Mouse (Mus musculus): ENCODE measurements around the gene Rpl13a. TPM values are rescaled to one million over a fixed set of nuclear protein-coding genes. Genes with fewer than 3 reads are reported as not detected.
A peak's percentile ranks its signal among the peaks of the same experiment; 100 is the strongest.

The Rpl13a gene
- polyA plus RNA-seq, 1 experiment from 2014 or later, result 1,390 TPM

GRCm38 (mm10) chr7:45079856-45080255 is 48.7 kb downstream of the Rpl13a start:
- Histone ChIP-seq H3K4me2 (no peak overlapping the region), H3K4me1 (peaks cover 23% of the 10 kb centered on the region), H3K27me3 (no peaks in the 10 kb centered on the region), H3K27ac (no peak overlapping the region), H3K9ac (no peak overlapping the region), H3K9me3 (no peaks in the 10 kb centered on the region), H3K36me3 (peaks cover 60% of the 10 kb centered on the region), H3K4me3 (no peak overlapping the region)
- 0% methylated on average over 10 of the region's 10 CpGs for WGBS
- ATAC-seq (ENCODE audit: insufficient number of reproducible peaks, low FRiP score, low TSS enrichment, low read depth), result no peak

- peaks cover 23% of the 10 kb centered on the region for H3K4me1 ChIP-seq
- no peak overlapping the region for H3K27ac ChIP-seq
- WGBS, result 37% methylated on average over 9 of the region's 9 CpGs
- H3K27me3 ChIP-seq, result no peaks in the 10 kb centered on the region
- no peaks in the 10 kb centered on the region for H3K9me3 ChIP-seq
- no peak overlapping the region for H3K4me2 ChIP-seq
- peaks cover 61% of the 10 kb centered on the region for H3K36me3 ChIP-seq
- no peak for ATAC-seq (ENCODE audit: insufficient number of reproducible peaks, low FRiP score, low TSS enrichment, low read depth)
- no peak overlapping the region for H3K9ac ChIP-seq
- H3K4me3 ChIP-seq, result no peak overlapping the region
These were observed 50.0 kb downstream of the Rpl13a start for GRCm38 (mm10) chr7:45078513-45078912.

- Histone ChIP-seq H3K36me3 (peaks cover 57% of the 10 kb centered on the region), H3K9ac (no peak overlapping the region), H3K4me2 (no peak overlapping the region), H3K27me3 (no peaks in the 10 kb centered on the region), H3K27ac (no peak overlapping the region), H3K4me1 (peaks cover 18% of the 10 kb centered on the region), H3K9me3 (no peaks in the 10 kb centered on the region), H3K4me3 (no peak overlapping the region)
- no peak for ATAC-seq (ENCODE audit: insufficient number of reproducible peaks, low FRiP score, low TSS enrichment, low read depth)
- WGBS, result 90% methylated on average over 2 of the region's 2 CpGs
These were observed 50.7 kb downstream of the Rpl13a start for GRCm38 (mm10) chr7:45077829-45078228.

- 69% methylated on average over 14 of the region's 14 CpGs for WGBS
- no peak overlapping the region for H3K4me2 ChIP-seq
- H3K4me1 ChIP-seq, result peaks cover 13% of the 10 kb centered on the region
- no peaks in the 10 kb centered on the region for H3K27me3 ChIP-seq
- H3K4me3 ChIP-seq, result no peak overlapping the region
- no peak for ATAC-seq (ENCODE audit: insufficient number of reproducible peaks, low FRiP score, low TSS enrichment, low read depth)
- H3K36me3 ChIP-seq, result peaks cover 52% of the 10 kb centered on the region
- no peak overlapping the region for H3K27ac ChIP-seq
- no peak overlapping the region for H3K9ac ChIP-seq
- no peaks in the 10 kb centered on the region for H3K9me3 ChIP-seq
These were observed 51.2 kb downstream of the Rpl13a start for GRCm38 (mm10) chr7:45077322-45077721.

GRCm38 (mm10) chr7:45076501-45076900 is 52.1 kb downstream of the Rpl13a start:
- Histone ChIP-seq H3K27me3 (no peaks in the 10 kb centered on the region), H3K4me3 (no peak overlapping the region), H3K9ac (no peak overlapping the region), H3K9me3 (no peaks in the 10 kb centered on the region), H3K27ac (no peak overlapping the region), H3K4me2 (no peak overlapping the region), H3K36me3 (peaks cover 50% of the 10 kb centered on the region), H3K4me1 (peaks cover 11% of the 10 kb centered on the region)
- no peak for ATAC-seq (ENCODE audit: insufficient number of reproducible peaks, low FRiP score, low TSS enrichment, low read depth)
- WGBS, result 86% methylated on average over 30 of the region's 30 CpGs

MicroRNAs encoded within 50 kb of the gene (microRNA counts, 519-probe panel; counts per million panel counts)
- microRNA mmu-miR-150, result 2,254 counts per million, percentile 43 among the panel's probes with 10 or more counts

Small RNAs within 50 kb of the gene (microRNA-seq; reads per million reads assigned to microRNA genes)
- gene Mir150 (17.8 reads per million, percentile 32 among the genes with 10 or more reads in this experiment), gene Mir5121 (10.0 reads per million, percentile 25 among the genes with 10 or more reads in this experiment), gene Mir7055 (not detected)

Other genes with a start within 250 kb of the Rpl13a start
- 103 and 109 TPM in 2 replicates for gene Med25, start 236.0 kb downstream of the Rpl13a start, polyA plus RNA-seq (2015; fragmentation: Nextera tagmentation; extraction: Ambion mirVana)
- 22.8 and 24.2 TPM in 2 replicates for gene Fuz, start 232.7 kb downstream of the Rpl13a start, polyA plus RNA-seq (2015; fragmentation: Nextera tagmentation; extraction: Ambion mirVana)
- gene Ap2a1, start 199.3 kb downstream of the Rpl13a start, polyA plus RNA-seq (2015; fragmentation: Nextera tagmentation; extraction: Ambion mirVana), result 68.8 and 71.9 TPM in 2 replicates
- gene Tsks, start 185.6 kb downstream of the Rpl13a start, polyA plus RNA-seq (2015; fragmentation: Nextera tagmentation; extraction: Ambion mirVana), result 0.17 TPM in 1 of 2 replicates, not detected in the other
- gene Cpt1c, start 153.9 kb downstream of the Rpl13a start, polyA plus RNA-seq (2015; fragmentation: Nextera tagmentation; extraction: Ambion mirVana), result 27.9 and 28.3 TPM in 2 replicates
- gene Prmt1, start 142.2 kb downstream of the Rpl13a start, polyA plus RNA-seq (2015; fragmentation: Nextera tagmentation; extraction: Ambion mirVana), result 408 and 429 TPM in 2 replicates
- 101 and 105 TPM in 2 replicates for gene Irf3, start 131.1 kb downstream of the Rpl13a start, polyA plus RNA-seq (2015; fragmentation: Nextera tagmentation; extraction: Ambion mirVana)
- gene Bcl2l12, start 130.0 kb downstream of the Rpl13a start, polyA plus RNA-seq (2015; fragmentation: Nextera tagmentation; extraction: Ambion mirVana), result 58.8 and 59.4 TPM in 2 replicates
- gene Scaf1, start 112.4 kb downstream of the Rpl13a start, polyA plus RNA-seq (2015; fragmentation: Nextera tagmentation; extraction: Ambion mirVana), result 34.8 TPM in 2 replicates
- 44.9 and 49.1 TPM in 2 replicates for gene Rras, start 110.8 kb downstream of the Rpl13a start, polyA plus RNA-seq (2015; fragmentation: Nextera tagmentation; extraction: Ambion mirVana)
- 9.3 and 11.5 TPM in 2 replicates for gene Prr12, start 75.9 kb downstream of the Rpl13a start, polyA plus RNA-seq (2015; fragmentation: Nextera tagmentation; extraction: Ambion mirVana)
- 63.0 and 70.3 TPM in 2 replicates for gene Nosip, start 66.3 kb downstream of the Rpl13a start, polyA plus RNA-seq (2015; fragmentation: Nextera tagmentation; extraction: Ambion mirVana)
- 23.1 and 25.1 TPM in 2 replicates for gene Prrg2, start 66.1 kb downstream of the Rpl13a start, polyA plus RNA-seq (2015; fragmentation: Nextera tagmentation; extraction: Ambion mirVana)
- 653 and 714 TPM in 2 replicates for gene Rcn3, start 36.5 kb downstream of the Rpl13a start, polyA plus RNA-seq (2015; fragmentation: Nextera tagmentation; extraction: Ambion mirVana)
- 99.7 and 121 TPM in 2 replicates for gene Fcgrt, start 24.9 kb downstream of the Rpl13a start, polyA plus RNA-seq (2015; fragmentation: Nextera tagmentation; extraction: Ambion mirVana)
- 1,215 and 1,484 TPM in 2 replicates for gene Rps11, start 4.3 kb downstream of the Rpl13a start, polyA plus RNA-seq (2015; fragmentation: Nextera tagmentation; extraction: Ambion mirVana)
- gene Gm45713, start 7.5 kb upstream of the Rpl13a start, polyA plus RNA-seq (2015; fragmentation: Nextera tagmentation; extraction: Ambion mirVana), result 0.65 TPM in 1 of 2 replicates, not detected in the other
- 2.1 and 2.7 TPM in 2 replicates for gene Flt3l, start 7.7 kb upstream of the Rpl13a start, polyA plus RNA-seq (2015; fragmentation: Nextera tagmentation; extraction: Ambion mirVana)
- 76.3 and 84.6 TPM in 2 replicates for gene Pih1d1, start 25.5 kb upstream of the Rpl13a start, polyA plus RNA-seq (2015; fragmentation: Nextera tagmentation; extraction: Ambion mirVana)
- 44.1 and 49.1 TPM in 2 replicates for gene Aldh16a1, start 25.8 kb upstream of the Rpl13a start, polyA plus RNA-seq (2015; fragmentation: Nextera tagmentation; extraction: Ambion mirVana)
- gene Slc17a7, start 35.2 kb upstream of the Rpl13a start, polyA plus RNA-seq (2015; fragmentation: Nextera tagmentation; extraction: Ambion mirVana), result 0.12 and 0.24 TPM in 2 replicates
- not detected in 2 replicates for gene Gfy, start 50.8 kb upstream of the Rpl13a start, polyA plus RNA-seq (2015; fragmentation: Nextera tagmentation; extraction: Ambion mirVana)
- gene Pth2, start 52.2 kb upstream of the Rpl13a start, polyA plus RNA-seq (2015; fragmentation: Nextera tagmentation; extraction: Ambion mirVana), result not detected in 2 replicates
- gene Ccdc155, start 76.1 kb upstream of the Rpl13a start, polyA plus RNA-seq (2015; fragmentation: Nextera tagmentation; extraction: Ambion mirVana), result 1.2 and 2.7 TPM in 2 replicates
- gene Dkkl1, start 83.4 kb upstream of the Rpl13a start, polyA plus RNA-seq (2015; fragmentation: Nextera tagmentation; extraction: Ambion mirVana), result 51.2 and 64.5 TPM in 2 replicates
- 131 and 134 TPM in 2 replicates for gene Tead2, start 87.0 kb upstream of the Rpl13a start, polyA plus RNA-seq (2015; fragmentation: Nextera tagmentation; extraction: Ambion mirVana)
- gene Cd37, start 110.4 kb upstream of the Rpl13a start, polyA plus RNA-seq (2015; fragmentation: Nextera tagmentation; extraction: Ambion mirVana), result 3.8 and 5.1 TPM in 2 replicates
- gene Slc6a16, start 112.3 kb upstream of the Rpl13a start, polyA plus RNA-seq (2015; fragmentation: Nextera tagmentation; extraction: Ambion mirVana), result 0.09 TPM in 1 of 2 replicates, not detected in the other
- gene Slc6a21, start 148.8 kb upstream of the Rpl13a start, polyA plus RNA-seq (2015; fragmentation: Nextera tagmentation; extraction: Ambion mirVana), result not detected in 2 replicates
- gene Trpm4, start 205.0 kb upstream of the Rpl13a start, polyA plus RNA-seq (2015; fragmentation: Nextera tagmentation; extraction: Ambion mirVana), result 22.0 and 22.6 TPM in 2 replicates
- gene Hrc, start 206.5 kb upstream of the Rpl13a start, polyA plus RNA-seq (2015; fragmentation: Nextera tagmentation; extraction: Ambion mirVana), result 6.5 and 15.1 TPM in 2 replicates
- 7.8 and 9.1 TPM in 2 replicates for gene Ppfia3, start 238.3 kb upstream of the Rpl13a start, polyA plus RNA-seq (2015; fragmentation: Nextera tagmentation; extraction: Ambion mirVana)
- gene Lin7b, start 241.8 kb upstream of the Rpl13a start, polyA plus RNA-seq (2015; fragmentation: Nextera tagmentation; extraction: Ambion mirVana), result 2.3 and 2.5 TPM in 2 replicates

All from limb, embryonic 15.5 days (tissue).